Mouse (Mus musculus): ENCODE data around the gene Immp2l.
"Not testable (repeated sequence)": the region's sequence is repeated elsewhere in the genome, so short reads cannot be mapped to it uniquely, and the experiment has no call there.

Gene Immp2l

GRCm38 (mm10) chr12:41023511-41024421, at the start of gene Immp2l:
Gene Immp2l (plus strand): TSS chr12:41024090.
- peak; percentile 95 for DNase-seq

GRCm38 (mm10) chr12:40978719-40979500, 45.0 kb upstream of the Immp2l start:
- DNase-seq: no peak

GRCm38 (mm10) chr12:40979716-40980115, 44.2 kb upstream of the Immp2l start:
- DNase-seq: no peak

GRCm38 (mm10) chr12:40980160-40980559, 43.7 kb upstream of the Immp2l start:
- DNase-seq: no peak

GRCm38 (mm10) chr12:40983021-40983420, 40.9 kb upstream of the Immp2l start:
- DNase-seq: no peak

GRCm38 (mm10) chr12:40984735-40985134, 39.2 kb upstream of the Immp2l start:
- DNase-seq: no peak

- DNase-seq: no peak
Measured at GRCm38 (mm10) chr12:40985791-40986190, 38.1 kb upstream of the Immp2l start.

- no peak for DNase-seq
Measured at GRCm38 (mm10) chr12:40988311-40989065, 35.4 kb upstream of the Immp2l start.

GRCm38 (mm10) chr12:40991647-40992046, 32.2 kb upstream of the Immp2l start:
- no peak for DNase-seq

GRCm38 (mm10) chr12:40992237-40992636, 31.7 kb upstream of the Immp2l start:
- not testable (repeated sequence) for DNase-seq

GRCm38 (mm10) chr12:40994846-40995245, 29.0 kb upstream of the Immp2l start:
- DNase-seq: no peak

GRCm38 (mm10) chr12:40995618-40996370, 28.1 kb upstream of the Immp2l start:
- DNase-seq: no peak

GRCm38 (mm10) chr12:41022516-41022915, 1.4 kb upstream of the Immp2l start:
- DNase-seq: no peak

GRCm38 (mm10) chr12:41024512-41024911, 622 bp downstream of the Immp2l start:
- peak; percentile 4 for DNase-seq

- DNase-seq: no peak
Measured at GRCm38 (mm10) chr12:41027485-41027884, 3.6 kb downstream of the Immp2l start.

GRCm38 (mm10) chr12:41031119-41031518, 7.2 kb downstream of the Immp2l start:
- DNase-seq: no peak

GRCm38 (mm10) chr12:41033196-41033595, 9.3 kb downstream of the Immp2l start:
- DNase-seq: no peak

GRCm38 (mm10) chr12:41039834-41040233, 15.9 kb downstream of the Immp2l start:
- DNase-seq: no peak

- DNase-seq: no peak
Measured at GRCm38 (mm10) chr12:41041737-41042136, 17.8 kb downstream of the Immp2l start.

- no peak for DNase-seq
Measured at GRCm38 (mm10) chr12:41044493-41045132, 20.7 kb downstream of the Immp2l start.

GRCm38 (mm10) chr12:41047085-41047766, 23.3 kb downstream of the Immp2l start:
- DNase-seq: no peak

Data from embryo, embryonic 11 days (tissue).